Mouse (Mus musculus): ENCODE measurements around the gene Nr5a2. TPM values are rescaled to one million over a fixed set of nuclear protein-coding genes. Genes with fewer than 3 reads are reported as not detected.

Nr5a2 gene
- polyA plus RNA-seq, 1 experiment from 2014 or later, result 3.1 TPM

DNA sequence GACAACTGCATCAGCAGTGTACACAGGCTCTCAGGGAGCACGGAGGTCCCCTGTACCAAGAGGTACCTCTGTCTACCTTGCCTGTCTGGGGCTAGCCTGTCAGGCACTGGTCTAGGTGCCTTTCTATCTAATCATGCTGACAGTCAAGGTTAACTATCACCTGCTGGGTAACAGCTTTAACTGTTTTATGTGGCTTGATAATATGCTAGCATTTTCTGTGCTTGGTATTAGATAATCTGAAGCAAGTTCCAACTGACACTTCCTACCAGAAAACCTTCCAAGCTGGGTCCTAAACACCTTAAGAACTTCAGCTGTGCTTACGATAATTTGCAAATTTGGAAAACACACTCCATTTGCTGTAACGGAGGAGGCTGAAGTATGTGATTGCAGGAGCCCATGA lies 17.6 kb upstream of the Nr5a2 start:
- Histone ChIP-seq H3K4me3 (ENCODE audit: low read depth, low read length) (no peak overlapping the region), H3K27me3 (ENCODE audit: insufficient read depth, low read length) (no peaks in the 10 kb centered on the region), H3K27ac (ENCODE audit: low read depth) (no peak overlapping the region), H3K4me1 (ENCODE audit: insufficient read depth) (no peaks in the 10 kb centered on the region), H3K4me2 (ENCODE audit: low read depth, low read length) (no peak overlapping the region), H3K36me3 (replicated peaks; ENCODE audit: insufficient read depth, low read length) (no peaks in the 10 kb centered on the region), H3K9me3 (ENCODE audit: low read length) (no peaks in the 10 kb centered on the region), H3K9ac (replicated peaks) (no peak overlapping the region)
- ATAC-seq (no peak), DNase-seq (no peak)
- no peak for TF ChIP-seq EP300 (IDR thresholded peaks at IDR 0.05; ENCODE audit: low read depth)
- TF ChIP-seq CTCF (IDR thresholded peaks at IDR 0.05; ENCODE audit: low read depth), result no peak
- 73% methylated on average over 3 of the region's 3 CpGs for WGBS (ENCODE audit: insufficient replicate concordance)

DNA sequence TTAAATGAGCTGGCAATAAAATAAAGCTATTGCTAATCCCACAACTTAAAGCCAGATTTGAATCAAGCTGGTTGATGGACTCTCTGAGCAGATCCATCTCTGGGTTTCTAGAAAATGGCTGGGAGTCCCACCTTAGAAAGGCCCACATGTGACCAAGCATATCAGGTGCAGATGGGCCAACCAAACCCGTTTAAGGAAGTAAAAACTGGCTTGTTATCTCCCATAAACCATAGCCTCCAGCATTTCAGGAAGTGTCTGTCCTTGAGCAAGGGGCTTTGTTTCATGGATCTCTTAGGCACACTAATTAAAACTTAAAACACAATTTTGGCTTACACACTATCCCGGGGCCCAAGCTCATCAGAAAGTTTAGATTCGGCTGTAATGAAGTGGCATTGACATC lies 13.8 kb upstream of the Nr5a2 start:
- WGBS (ENCODE audit: insufficient replicate concordance), result 58% methylated on average over 3 of the region's 3 CpGs
- DNase-seq (no peak), ATAC-seq (no peak)
- H3K27me3 ChIP-seq (ENCODE audit: insufficient read depth, low read length), result no peaks in the 10 kb centered on the region
- no peak overlapping the region for H3K27ac ChIP-seq (ENCODE audit: low read depth)
- no peaks in the 10 kb centered on the region for H3K9me3 ChIP-seq (ENCODE audit: low read length)
- no peak overlapping the region for H3K4me2 ChIP-seq (ENCODE audit: low read depth, low read length)
- no peak overlapping the region for H3K9ac ChIP-seq (replicated peaks)
- TF ChIP-seq CTCF (IDR thresholded peaks at IDR 0.05; ENCODE audit: low read depth), result no peak
- no peak for TF ChIP-seq EP300 (IDR thresholded peaks at IDR 0.05; ENCODE audit: low read depth)
- H3K4me1 ChIP-seq (ENCODE audit: insufficient read depth), result no peaks in the 10 kb centered on the region
- H3K4me3 ChIP-seq (ENCODE audit: low read depth, low read length), result no peak overlapping the region
- H3K36me3 ChIP-seq (replicated peaks; ENCODE audit: insufficient read depth, low read length), result no peaks in the 10 kb centered on the region

DNA sequence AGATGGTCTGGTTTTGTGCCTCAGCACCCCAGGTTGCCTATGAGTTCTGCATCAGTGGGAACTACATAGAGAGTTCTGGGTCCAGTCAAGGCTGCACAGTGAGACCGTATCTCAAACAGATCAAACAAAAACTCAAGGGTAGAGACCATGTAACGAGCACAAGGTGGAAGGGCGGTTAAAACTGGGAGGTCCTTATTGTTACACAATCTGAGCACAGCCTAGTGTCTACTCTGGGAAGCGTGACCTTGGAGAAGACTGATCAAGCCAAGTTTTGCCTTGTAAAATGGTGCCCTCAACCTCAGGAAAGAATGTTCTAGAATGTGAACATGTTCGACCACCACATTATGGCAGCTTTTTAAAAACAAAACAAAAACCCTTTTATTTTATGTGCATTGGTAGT lies 12.8 kb upstream of the Nr5a2 start:
- Histone ChIP-seq H3K27ac (ENCODE audit: low read depth) (no peak overlapping the region), H3K9me3 (ENCODE audit: low read length) (no peaks in the 10 kb centered on the region), H3K4me2 (ENCODE audit: low read depth, low read length) (no peak overlapping the region), H3K4me3 (ENCODE audit: low read depth, low read length) (no peak overlapping the region), H3K36me3 (replicated peaks; ENCODE audit: insufficient read depth, low read length) (no peaks in the 10 kb centered on the region), H3K9ac (replicated peaks) (no peak overlapping the region), H3K4me1 (ENCODE audit: insufficient read depth) (no peaks in the 10 kb centered on the region), H3K27me3 (ENCODE audit: insufficient read depth, low read length) (no peaks in the 10 kb centered on the region)
- no peak for TF ChIP-seq CTCF (IDR thresholded peaks at IDR 0.05; ENCODE audit: low read depth)
- TF ChIP-seq EP300 (IDR thresholded peaks at IDR 0.05; ENCODE audit: low read depth), result no peak
- DNase-seq (no peak), ATAC-seq (no peak)
- WGBS (ENCODE audit: insufficient replicate concordance), result 70% methylated on average over 5 of the region's 5 CpGs

DNA sequence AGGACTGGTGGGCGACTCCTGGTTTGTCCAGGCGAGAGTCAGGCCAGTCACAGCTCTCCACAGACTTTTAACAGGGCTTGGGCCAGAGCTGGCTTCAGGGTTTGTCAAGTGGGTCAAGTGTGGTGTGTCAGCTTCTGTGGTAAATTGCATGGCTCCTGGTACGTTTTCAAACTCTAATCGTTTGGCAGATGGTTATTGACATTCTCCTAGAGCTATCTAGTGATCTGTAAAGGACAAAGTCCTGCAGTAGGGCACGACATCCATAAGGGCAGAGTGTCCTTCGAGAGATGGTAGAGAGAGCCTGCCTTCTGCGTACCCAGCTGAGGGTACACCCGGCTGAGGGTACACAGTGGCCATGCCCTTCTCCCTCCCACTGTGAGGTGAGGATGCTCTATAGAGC lies 10.7 kb upstream of the Nr5a2 start:
- TF ChIP-seq CTCF (IDR thresholded peaks at IDR 0.05; ENCODE audit: low read depth) (no peak), EP300 (IDR thresholded peaks at IDR 0.05; ENCODE audit: low read depth) (no peak)
- 57% methylated on average over 8 of the region's 8 CpGs for WGBS (ENCODE audit: insufficient replicate concordance)
- H3K9ac ChIP-seq (replicated peaks), result no peak overlapping the region
- no peak for DNase-seq
- no peak overlapping the region for H3K27ac ChIP-seq (ENCODE audit: low read depth)
- no peak overlapping the region for H3K4me3 ChIP-seq (ENCODE audit: low read depth, low read length)
- peaks cover 2% of the 10 kb centered on the region; the same call in 1 of the 2 replicates for H3K4me1 ChIP-seq (ENCODE audit: insufficient read depth)
- ATAC-seq, result no peak
- no peaks in the 10 kb centered on the region for H3K27me3 ChIP-seq (ENCODE audit: insufficient read depth, low read length)
- H3K4me2 ChIP-seq (ENCODE audit: low read depth, low read length), result no peak overlapping the region
- H3K9me3 ChIP-seq (ENCODE audit: low read length), result no peaks in the 10 kb centered on the region
- H3K36me3 ChIP-seq (replicated peaks; ENCODE audit: insufficient read depth, low read length), result no peaks in the 10 kb centered on the region

DNA sequence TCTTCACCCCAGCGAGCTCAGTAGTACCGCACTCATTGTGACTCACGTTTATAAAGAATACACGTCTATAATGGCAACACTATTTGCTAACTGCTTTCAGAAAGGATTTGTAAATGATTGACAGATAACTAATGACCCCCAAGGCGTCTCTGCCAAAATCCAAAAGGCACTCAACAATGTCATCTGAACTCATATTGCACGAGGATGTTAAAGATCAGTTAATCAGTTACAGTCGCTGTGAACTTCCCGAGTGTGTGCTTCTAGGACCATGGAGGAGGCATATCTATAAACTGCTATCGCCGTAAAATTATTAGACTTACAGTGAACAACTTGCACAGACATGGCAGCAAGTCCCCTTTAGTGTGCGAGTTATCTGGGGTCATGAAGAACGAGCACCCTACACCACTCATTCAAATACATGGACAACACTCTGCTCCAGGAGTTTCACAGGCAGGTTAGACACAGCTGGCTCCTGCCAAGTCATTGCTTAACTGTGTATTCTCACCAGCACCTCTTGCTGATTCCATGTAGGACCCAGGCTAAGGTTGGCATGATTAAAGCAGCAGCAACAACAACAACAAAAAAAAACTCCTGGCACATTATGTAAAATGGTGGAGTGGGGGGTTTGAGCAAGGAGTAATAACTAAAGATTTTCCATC lies 6.6 kb upstream of the Nr5a2 start:
- WGBS (ENCODE audit: insufficient replicate concordance), result 57% methylated on average over 12 of the region's 12 CpGs
- peak; percentile 20 for DNase-seq
- Histone ChIP-seq H3K9me3 (ENCODE audit: low read length) (no peaks in the 10 kb centered on the region), H3K36me3 (replicated peaks; ENCODE audit: insufficient read depth, low read length) (no peaks in the 10 kb centered on the region), H3K27ac (ENCODE audit: low read depth) (peak overlapping the region; percentile 49), H3K9ac (replicated peaks) (no peak overlapping the region), H3K27me3 (ENCODE audit: insufficient read depth, low read length) (no peaks in the 10 kb centered on the region), H3K4me3 (ENCODE audit: low read depth, low read length) (no peak overlapping the region), H3K4me1 (ENCODE audit: insufficient read depth) (peaks cover 6% of the 10 kb centered on the region; the same call in 1 of the 2 replicates), H3K4me2 (ENCODE audit: low read depth, low read length) (peak overlapping the region; percentile 36)
- peak; percentile 92 for ATAC-seq
- TF ChIP-seq EP300 (IDR thresholded peaks at IDR 0.05; ENCODE audit: low read depth), result 0 out of 2 replicates have a peak, but pooled peaks have one; percentile 4
- no peak for TF ChIP-seq CTCF (IDR thresholded peaks at IDR 0.05; ENCODE audit: low read depth)

DNA sequence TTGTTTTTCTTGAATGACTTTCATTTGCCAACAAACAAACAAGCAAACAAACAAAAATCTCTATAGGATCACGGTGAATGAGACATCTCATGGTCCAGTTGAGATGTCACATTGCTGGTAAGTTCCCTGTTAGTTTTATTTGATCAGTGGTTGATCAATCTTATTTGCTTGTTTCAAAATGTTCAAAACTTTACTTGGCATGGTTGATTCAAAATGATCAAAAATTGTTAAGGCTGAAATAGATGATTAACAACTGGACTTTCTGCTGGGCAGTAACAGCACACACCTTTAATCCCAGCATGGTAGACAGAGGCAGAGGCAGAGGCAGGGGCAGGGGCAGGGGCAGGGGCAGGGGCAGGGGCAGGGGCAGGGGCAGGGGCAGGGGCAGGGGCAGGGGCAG lies 757 bp downstream of the Nr5a2 start:
- H3K4me3 ChIP-seq (ENCODE audit: low read depth, low read length), result peak overlapping the region; percentile 38; the same call in 1 of the 2 replicates
- no peak for ATAC-seq
- H3K27ac ChIP-seq (ENCODE audit: low read depth), result peak overlapping the region; percentile 82
- H3K27me3 ChIP-seq (ENCODE audit: insufficient read depth, low read length), result 0 out of 2 replicates have a peak, but pooled peaks cover 8% of the 10 kb centered on the region
- TF ChIP-seq CTCF (IDR thresholded peaks at IDR 0.05; ENCODE audit: low read depth) (no peak), EP300 (IDR thresholded peaks at IDR 0.05; ENCODE audit: low read depth) (no peak)
- H3K9ac ChIP-seq (replicated peaks), result peak overlapping the region; percentile 55; the same call in 1 of the 2 replicates
- H3K4me1 ChIP-seq (ENCODE audit: insufficient read depth), result no peaks in the 10 kb centered on the region; the same call in 1 of the 2 replicates
- peak overlapping the region; percentile 66 for H3K4me2 ChIP-seq (ENCODE audit: low read depth, low read length)
- WGBS (ENCODE audit: insufficient replicate concordance), result 41% methylated on average over 1 of the region's 1 CpGs
- no peaks in the 10 kb centered on the region for H3K9me3 ChIP-seq (ENCODE audit: low read length)
- DNase-seq, result no peak
- H3K36me3 ChIP-seq (replicated peaks; ENCODE audit: insufficient read depth, low read length), result no peaks in the 10 kb centered on the region

All from liver, postnatal 0 days (tissue).